Mouse (Mus musculus) small intestine, adult 2 months (tissue): ENCODE measurements around the gene Cyp2j7. TPM values are rescaled to one million over a fixed set of nuclear protein-coding genes. Genes with fewer than 3 reads are reported as not detected.

Source experiments
- H3K27ac ChIP-seq: fragments of 200-500 bp; 2 replicates; pipeline ENCODE4 v1.5.1; 2012; ENCODE audit warnings: low read depth, low read length, control low read depth, inconsistent platforms; ENCODE audit not compliant: insufficient read depth
- H3K27me3 ChIP-seq: fragments of 200-500 bp; 2 replicates; pipeline ENCODE4 v1.6.1; 2012; ENCODE audit warnings: mild to moderate bottlenecking, moderate library complexity, low read length, inconsistent platforms; ENCODE audit not compliant: control insufficient read depth, insufficient read depth
- H3K36me3 ChIP-seq: fragments of 200-500 bp; 2 replicates; pipeline ENCODE4 v1.6.1; 2012; ENCODE audit warnings: mild to moderate bottlenecking, low read length, control low read depth, inconsistent platforms; ENCODE audit not compliant: control insufficient read depth, insufficient read depth
- H3K4me1 ChIP-seq: fragments of 200-500 bp; 2 replicates; pipeline ENCODE4 v1.6.1; 2012; ENCODE audit warnings: low read length, inconsistent platforms, mixed read lengths; ENCODE audit not compliant: control insufficient read depth, insufficient read depth, insufficient read length
- H3K4me3 ChIP-seq: fragments of 200-500 bp; 2 replicates; pipeline ENCODE4 v1.5.1; 2012; ENCODE audit warnings: low read depth, mild to moderate bottlenecking, control low read depth, inconsistent platforms, low read length, moderate library complexity
- CTCF ChIP-seq: fragments of 200-500 bp; IDR thresholded peaks from 2 replicates; pipeline ENCODE4 v1.5.1; 2012; ENCODE audit warnings: low read depth, mild to moderate bottlenecking, control low read depth, inconsistent platforms, low read length, moderate library complexity, mixed read lengths; ENCODE audit not compliant: insufficient replicate concordance, insufficient read length; ENCODE audit errors: extremely low read depth
- POLR2A ChIP-seq: fragments of 200-500 bp; IDR thresholded peaks from 2 replicates; pipeline ENCODE4 v1.6.1; 2012; ENCODE audit warnings: low read depth, mild to moderate bottlenecking, control low read depth, inconsistent platforms, low read length, moderate library complexity
- WGBS: fragments of 180-500 bp; shearing (Covaris S2); methylation state at CpG from one replicate; pipeline ENCODE4 v1.1.7; 2018; 5-methylcytosine and 5-hydroxymethylcytosine counted together
- polyA plus RNA-seq: library from polyadenylated mRNA; depleted of rRNA; stranded (reverse); fragments of >200 nt; gene quantifications from 2 replicates; pipeline ENCODE4 v1.2.3, GENCODE M21; 2012; rRNA removed

Cyp2j7 gene
- polyA plus RNA-seq, 1 experiment = not detected

GRCm38 (mm10) chr4:96162839-96163238 lies 73.6 kb downstream of the Cyp2j7 start:
- H3K36me3 ChIP-seq = no peaks in the 10 kb centered on the region
- no peaks in the 10 kb centered on the region for H3K27me3 ChIP-seq
- no peak overlapping the region for H3K27ac ChIP-seq
- no peaks in the 10 kb centered on the region for H3K4me1 ChIP-seq
- WGBS = 81% methylated on average over 1 of the region's 1 CpGs
- TF ChIP-seq CTCF (no peak), POLR2A (no peak)
- no peak overlapping the region for H3K4me3 ChIP-seq

- H3K4me1 ChIP-seq = no peaks in the 10 kb centered on the region
- H3K27me3 ChIP-seq = no peaks in the 10 kb centered on the region
- H3K27ac ChIP-seq = no peak overlapping the region
- 63% methylated on average over 1 of the region's 1 CpGs for WGBS
- no peak for TF ChIP-seq CTCF
- TF ChIP-seq POLR2A = no peak
- no peak overlapping the region for H3K4me3 ChIP-seq
- no peaks in the 10 kb centered on the region for H3K36me3 ChIP-seq
These were observed 74.9 kb downstream of the Cyp2j7 start for GRCm38 (mm10) chr4:96161575-96161974.

Other genes with a start within 250 kb of the Cyp2j7 start
- not detected in 2 replicates for gene Cyp2j13, start 159.1 kb downstream of the Cyp2j7 start, polyA plus RNA-seq
- not detected in 2 replicates for gene Cyp2j12, start 95.5 kb downstream of the Cyp2j7 start, polyA plus RNA-seq
- not detected in 2 replicates for gene Cyp2j11, start 112.0 kb upstream of the Cyp2j7 start, polyA plus RNA-seq